Mouse (Mus musculus): ENCODE results near the gene Ube2cbp. TPM values are rescaled to one million over a fixed set of nuclear protein-coding genes. Genes with fewer than 3 reads are reported as not detected.

Gene Ube2cbp
- polyA plus RNA-seq, 1 experiment from 2014 or later = 6.6 TPM

- no peak for ATAC-seq (ENCODE audit: low FRiP score, low read depth)
- H3K4me2 ChIP-seq (replicated peaks) = no peak overlapping the region
- no peaks in the 10 kb centered on the region for H3K36me3 ChIP-seq
- no peak overlapping the region for H3K27ac ChIP-seq (replicated peaks)
- H3K4me3 ChIP-seq = no peak overlapping the region
- H3K27me3 ChIP-seq = no peaks in the 10 kb centered on the region
- no peak overlapping the region for H3K9ac ChIP-seq (replicated peaks)
- 74% methylated on average over 3 of the region's 3 CpGs for WGBS
- no peaks in the 10 kb centered on the region for H3K9me3 ChIP-seq
- H3K4me1 ChIP-seq = no peaks in the 10 kb centered on the region
These were observed 108.9 kb downstream of the Ube2cbp start for GRCm38 (mm10) chr9:86355851-86356250.

- Histone ChIP-seq H3K36me3 (no peaks in the 10 kb centered on the region), H3K9ac (replicated peaks) (no peak overlapping the region), H3K4me3 (no peak overlapping the region), H3K4me2 (replicated peaks) (no peak overlapping the region), H3K4me1 (no peaks in the 10 kb centered on the region), H3K27me3 (no peaks in the 10 kb centered on the region), H3K27ac (replicated peaks) (no peak overlapping the region), H3K9me3 (no peaks in the 10 kb centered on the region)
- WGBS = 77% methylated on average over 3 of the region's 3 CpGs
- no peak for ATAC-seq (ENCODE audit: low FRiP score, low read depth)
These were observed 113.3 kb downstream of the Ube2cbp start for GRCm38 (mm10) chr9:86351491-86351890.

GRCm38 (mm10) chr9:86336792-86337191 is 128.0 kb downstream of the Ube2cbp start:
- WGBS = 91% methylated on average over 2 of the region's 2 CpGs
- no peaks in the 10 kb centered on the region for H3K9me3 ChIP-seq
- no peak overlapping the region for H3K9ac ChIP-seq (replicated peaks)
- no peak for ATAC-seq (ENCODE audit: low FRiP score, low read depth)
- peaks cover 8% of the 10 kb centered on the region; the same call in 1 of the 2 replicates for H3K4me1 ChIP-seq
- no peak overlapping the region for H3K4me3 ChIP-seq
- no peaks in the 10 kb centered on the region for H3K36me3 ChIP-seq
- no peaks in the 10 kb centered on the region for H3K27me3 ChIP-seq
- H3K4me2 ChIP-seq (replicated peaks) = no peak overlapping the region
- H3K27ac ChIP-seq (replicated peaks) = no peak overlapping the region

GRCm38 (mm10) chr9:86336361-86336760 is 128.4 kb downstream of the Ube2cbp start:
- H3K4me3 ChIP-seq = no peak overlapping the region
- WGBS = 71% methylated on average over 3 of the region's 3 CpGs
- peaks cover 8% of the 10 kb centered on the region; the same call in 1 of the 2 replicates for H3K4me1 ChIP-seq
- H3K27me3 ChIP-seq = no peaks in the 10 kb centered on the region
- no peaks in the 10 kb centered on the region for H3K9me3 ChIP-seq
- H3K9ac ChIP-seq (replicated peaks) = no peak overlapping the region
- no peak overlapping the region for H3K4me2 ChIP-seq (replicated peaks)
- H3K27ac ChIP-seq (replicated peaks) = no peak overlapping the region
- no peak for ATAC-seq (ENCODE audit: low FRiP score, low read depth)
- H3K36me3 ChIP-seq = no peaks in the 10 kb centered on the region

- no peak overlapping the region for H3K27ac ChIP-seq (replicated peaks)
- no peaks in the 10 kb centered on the region for H3K9me3 ChIP-seq
- no peaks in the 10 kb centered on the region for H3K36me3 ChIP-seq
- peaks cover 8% of the 10 kb centered on the region; the same call in 1 of the 2 replicates for H3K4me1 ChIP-seq
- no peak overlapping the region for H3K9ac ChIP-seq (replicated peaks)
- no peak overlapping the region for H3K4me2 ChIP-seq (replicated peaks)
- 78% methylated on average over 4 of the region's 4 CpGs for WGBS
- H3K27me3 ChIP-seq = no peaks in the 10 kb centered on the region
- H3K4me3 ChIP-seq = no peak overlapping the region
- ATAC-seq (ENCODE audit: low FRiP score, low read depth) = no peak
These were observed 129.2 kb downstream of the Ube2cbp start for GRCm38 (mm10) chr9:86335588-86335987.

- WGBS = 93% methylated on average over 5 of the region's 5 CpGs
- ATAC-seq (ENCODE audit: low FRiP score, low read depth) = no peak
- H3K4me1 ChIP-seq = peaks cover 12% of the 10 kb centered on the region; the same call in 1 of the 2 replicates
These were observed 130.4 kb downstream of the Ube2cbp start for GRCm38 (mm10) chr9:86334357-86334756.

GRCm38 (mm10) chr9:86330591-86330990 is 134.2 kb downstream of the Ube2cbp start:
- Histone ChIP-seq H3K4me3 (no peak overlapping the region), H3K27ac (replicated peaks) (no peak overlapping the region)
- 33% methylated on average over 3 of the region's 3 CpGs for WGBS

More at GRCm38 (mm10) chr9:86334357-86334756, 130.4 kb downstream of the Ube2cbp start:
- Histone ChIP-seq H3K4me3 (no peak overlapping the region), H3K27ac (replicated peaks) (no peak overlapping the region), H3K4me2 (replicated peaks) (no peak overlapping the region), H3K9ac (replicated peaks) (no peak overlapping the region), H3K36me3 (no peaks in the 10 kb centered on the region), H3K27me3 (no peaks in the 10 kb centered on the region), H3K9me3 (no peaks in the 10 kb centered on the region)

GRCm38 (mm10) chr9:86328270-86328669 is 136.5 kb downstream of the Ube2cbp start:
- 67% methylated on average over 4 of the region's 4 CpGs for WGBS
- no peaks in the 10 kb centered on the region for H3K27me3 ChIP-seq
- H3K9me3 ChIP-seq = no peaks in the 10 kb centered on the region
- H3K27ac ChIP-seq (replicated peaks) = no peak overlapping the region
- no peak for ATAC-seq (ENCODE audit: low FRiP score, low read depth)
- no peak overlapping the region for H3K9ac ChIP-seq (replicated peaks)
- H3K4me2 ChIP-seq (replicated peaks) = no peak overlapping the region
- 0 out of 2 replicates have a peak, but pooled peaks cover 12% of the 10 kb centered on the region for H3K4me1 ChIP-seq
- no peak overlapping the region for H3K4me3 ChIP-seq
- no peaks in the 10 kb centered on the region for H3K36me3 ChIP-seq

More at GRCm38 (mm10) chr9:86330591-86330990, 134.2 kb downstream of the Ube2cbp start:
- Histone ChIP-seq H3K4me2 (replicated peaks) (no peak overlapping the region), H3K9ac (replicated peaks) (no peak overlapping the region), H3K9me3 (no peaks in the 10 kb centered on the region), H3K27me3 (no peaks in the 10 kb centered on the region), H3K36me3 (no peaks in the 10 kb centered on the region), H3K4me1 (0 out of 2 replicates have a peak, but pooled peaks cover 12% of the 10 kb centered on the region)
- ATAC-seq (ENCODE audit: low FRiP score, low read depth) = peak; percentile 53; the same call in 1 of the 2 replicates

GRCm38 (mm10) chr9:86327341-86327740 is 137.4 kb downstream of the Ube2cbp start:
- no peaks in the 10 kb centered on the region for H3K27me3 ChIP-seq
- no peak overlapping the region for H3K4me2 ChIP-seq (replicated peaks)
- no peaks in the 10 kb centered on the region for H3K36me3 ChIP-seq
- H3K9ac ChIP-seq (replicated peaks) = no peak overlapping the region
- H3K4me3 ChIP-seq = no peak overlapping the region
- no peak overlapping the region for H3K27ac ChIP-seq (replicated peaks)
- ATAC-seq (ENCODE audit: low FRiP score, low read depth) = no peak
- H3K4me1 ChIP-seq = 0 out of 2 replicates have a peak, but pooled peaks cover 12% of the 10 kb centered on the region
- WGBS = 43% methylated on average over 3 of the region's 3 CpGs
- H3K9me3 ChIP-seq = no peaks in the 10 kb centered on the region

- no peaks in the 10 kb centered on the region for H3K27me3 ChIP-seq
- H3K36me3 ChIP-seq = no peaks in the 10 kb centered on the region
- H3K4me3 ChIP-seq = no peak overlapping the region
- 91% methylated on average over 1 of the region's 1 CpGs for WGBS
- H3K4me2 ChIP-seq (replicated peaks) = no peak overlapping the region
- H3K9ac ChIP-seq (replicated peaks) = no peak overlapping the region
- ATAC-seq (ENCODE audit: low FRiP score, low read depth) = no peak
- no peak overlapping the region for H3K27ac ChIP-seq (replicated peaks)
- no peaks in the 10 kb centered on the region for H3K9me3 ChIP-seq
- H3K4me1 ChIP-seq = 0 out of 2 replicates have a peak, but pooled peaks cover 7% of the 10 kb centered on the region
These were observed 140.0 kb downstream of the Ube2cbp start for GRCm38 (mm10) chr9:86324772-86325171.

- Histone ChIP-seq H3K27me3 (no peaks in the 10 kb centered on the region), H3K27ac (replicated peaks) (no peak overlapping the region), H3K4me1 (no peaks in the 10 kb centered on the region), H3K9ac (replicated peaks) (no peak overlapping the region), H3K36me3 (no peaks in the 10 kb centered on the region), H3K9me3 (no peaks in the 10 kb centered on the region), H3K4me2 (replicated peaks) (no peak overlapping the region), H3K4me3 (no peak overlapping the region)
- 68% methylated on average over 6 of the region's 6 CpGs for WGBS
- no peak for ATAC-seq (ENCODE audit: low FRiP score, low read depth)
These were observed 145.1 kb downstream of the Ube2cbp start for GRCm38 (mm10) chr9:86319516-86320140.

GRCm38 (mm10) chr9:86315700-86316099 is 149.1 kb downstream of the Ube2cbp start:
- Histone ChIP-seq H3K9me3 (peaks cover 5% of the 10 kb centered on the region), H3K4me3 (no peak overlapping the region), H3K4me2 (replicated peaks) (no peak overlapping the region), H3K4me1 (no peaks in the 10 kb centered on the region), H3K27me3 (no peaks in the 10 kb centered on the region), H3K36me3 (no peaks in the 10 kb centered on the region; the same call in 1 of the 2 replicates), H3K27ac (replicated peaks) (no peak overlapping the region), H3K9ac (replicated peaks) (no peak overlapping the region)
- no peak for ATAC-seq (ENCODE audit: low FRiP score, low read depth)
- WGBS = 96% methylated on average over 2 of the region's 2 CpGs

Measured in midbrain, embryonic 12.5 days (tissue).